Mouse (Mus musculus) fat pad, adult 2 months (tissue): ENCODE results near the gene Ccng1.
"Not testable (repeated sequence)": the region's sequence is repeated elsewhere in the genome, so short reads cannot be mapped to it uniquely, and the experiment has no call there.

ENCODE experiments used
- DNase-seq: peaks from one replicate; pipeline ENCODE4 v3.0.0-alpha.2; 2011; ENCODE audit warnings: low read depth, low spot score; ENCODE audit errors: extremely low read depth

Ccng1 gene

DNA sequence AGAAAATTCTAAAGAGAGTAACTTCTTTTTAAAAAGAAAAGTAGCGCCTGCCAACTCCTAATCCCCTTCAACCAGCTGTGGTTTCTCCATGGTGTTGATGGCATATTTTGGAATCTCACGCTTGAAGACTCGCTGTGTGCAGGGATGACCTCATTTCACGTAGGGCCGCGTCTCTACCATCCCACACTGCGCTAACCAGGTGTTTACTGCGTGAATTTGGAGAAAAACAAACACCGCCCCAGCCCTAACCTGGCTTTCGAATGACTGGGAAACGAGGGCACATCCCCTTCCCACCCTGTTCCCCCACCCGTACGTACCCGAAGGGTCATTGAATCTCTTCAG lies 22.1 kb downstream of the Ccng1 start:
- no peak for DNase-seq

DNA sequence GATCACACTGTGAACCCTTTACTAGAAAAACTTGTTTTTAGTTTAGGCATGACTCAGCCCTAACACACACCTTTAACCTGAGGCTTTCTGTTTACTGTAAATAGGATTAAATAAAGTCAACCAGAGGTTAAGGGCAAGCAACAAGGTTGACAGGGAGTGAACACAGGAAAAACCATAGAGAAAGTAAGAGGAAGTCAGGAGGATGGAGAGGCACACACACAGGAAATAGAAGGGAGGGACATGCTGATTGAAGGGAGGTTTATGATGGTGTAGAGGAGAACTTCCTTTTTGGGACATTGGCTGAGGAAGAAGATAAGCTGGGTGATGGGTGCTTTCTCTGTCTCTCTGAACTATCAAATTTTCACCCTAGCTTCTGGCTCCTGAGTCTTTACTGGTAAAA lies 36.8 kb downstream of the Ccng1 start:
- DNase-seq: no peak

DNA sequence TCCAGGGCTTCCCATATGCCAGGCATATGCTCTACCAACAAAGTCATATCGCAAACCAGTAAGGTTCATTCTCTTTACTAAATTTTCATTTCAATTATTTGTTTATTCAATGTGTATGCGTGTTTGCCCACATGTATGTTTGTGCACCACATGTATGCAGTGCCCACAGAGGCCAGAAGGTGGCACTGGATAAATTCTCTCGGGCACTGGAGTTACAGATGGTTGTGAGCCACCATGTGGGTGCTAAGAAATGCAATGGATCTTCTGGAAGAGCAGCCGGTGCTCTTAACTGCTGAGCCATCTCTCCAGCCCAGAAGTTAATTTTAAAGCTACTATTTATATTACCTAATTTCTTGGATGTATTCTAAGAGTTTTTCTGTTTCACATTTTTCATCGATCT lies 39.6 kb downstream of the Ccng1 start:
- DNase-seq: no peak

DNA sequence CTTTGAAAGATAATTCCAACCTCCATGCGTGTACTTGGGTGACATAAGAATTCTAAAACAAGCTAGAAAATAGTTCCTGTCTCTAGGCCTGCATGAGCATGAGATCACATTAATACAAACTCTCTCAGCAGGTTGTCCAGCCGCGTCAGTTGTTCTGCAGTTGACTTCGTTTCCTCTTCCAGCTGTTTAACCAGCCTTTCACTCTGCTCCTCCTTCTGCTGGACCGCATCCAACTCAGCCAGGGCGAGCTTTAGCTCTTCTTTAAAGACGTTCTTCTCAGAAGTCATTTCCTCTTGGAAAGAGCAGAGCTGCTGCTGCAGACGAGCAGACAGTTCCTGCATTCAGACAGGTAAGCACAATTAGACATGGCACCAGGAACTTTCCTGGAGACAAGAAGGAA lies 41.3 kb downstream of the Ccng1 start:
- DNase-seq: no peak

DNA sequence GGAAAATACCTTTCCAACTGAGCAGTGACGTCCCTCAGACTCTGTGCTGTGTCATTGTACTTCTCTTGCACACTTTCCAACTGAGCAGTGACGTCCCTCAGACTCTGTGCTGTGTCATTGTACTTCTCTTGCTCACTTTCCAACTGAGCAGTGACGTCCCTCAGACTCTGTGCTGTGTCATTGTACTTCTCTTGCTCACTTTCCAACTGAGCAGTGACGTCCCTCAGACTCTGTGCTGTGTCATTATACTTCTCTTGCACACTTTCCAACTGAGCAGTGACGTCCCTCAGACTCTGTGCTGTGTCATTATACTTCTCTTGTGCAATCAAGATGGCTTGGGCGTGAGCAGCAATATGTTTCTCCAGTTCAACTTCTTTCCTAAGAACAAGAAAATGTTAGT lies 45.2 kb downstream of the Ccng1 start:
- DNase-seq: not testable (repeated sequence)
